9 mouse cellular contexts compared by ENCODE assay signal in genomic region chr7:37771491-37772375, GRCm38 (mm10). TPM values are rescaled to one million over a fixed set of nuclear protein-coding genes. Genes with fewer than 3 reads are reported as not detected.
DNase-seq lines count a peak whose midpoint lies in the region; ATAC-seq and TF ChIP-seq lines count a peak whose summit lies in the region.
"Had no signal": no experiment of that assay in that cellular context is flagged by ENCODE, and none has a peak within 500 bp of the region (broad histone marks: within the 10 kb centered on the region; RNA-seq: fewer than 3 reads in every experiment).

No protein-coding gene starts in this region.

- H3K9ac ChIP-seq in heart, postnatal 0 days (replicated peaks; ENCODE audit: low read depth, low read length): peak overlapping the region; percentile 60
- H3K9ac ChIP-seq in limb, embryonic 14.5 days (ENCODE audit: low read depth, low read length, severe bottlenecking): peak overlapping the region; percentile 66

- H3K27me3 ChIP-seq in heart, postnatal 0 days (ENCODE audit: control insufficient read depth, insufficient read depth, low read length): peaks cover 85% of the 10 kb centered on the region
- H3K27me3 ChIP-seq in limb, embryonic 14.5 days (ENCODE audit: control insufficient read depth, insufficient read depth, low read length): peaks cover 72% of the 10 kb centered on the region

- peak overlapping the region; percentile 50 for H3K27ac ChIP-seq in heart, postnatal 0 days (ENCODE audit: low read depth)
- no peak overlapping the region for H3K27ac ChIP-seq in limb, embryonic 14.5 days (replicated peaks; ENCODE audit: low read depth, low read length)

- no peak for TF ChIP-seq CTCF in heart, postnatal 0 days (IDR thresholded peaks at IDR 0.05; ENCODE audit: low read depth)

- H3K4me1 ChIP-seq in heart, postnatal 0 days (ENCODE audit: control insufficient read depth, insufficient read depth): peaks cover 3% of the 10 kb centered on the region; the same call in 1 of the 2 replicates
- H3K4me1 ChIP-seq in limb, embryonic 14.5 days (ENCODE audit: control insufficient read depth, insufficient read depth, low read length): 0 out of 2 replicates have a peak, but pooled peaks cover 6% of the 10 kb centered on the region

- H3K36me3 ChIP-seq in heart, postnatal 0 days (replicated peaks; ENCODE audit: control insufficient read depth, insufficient read depth, low read length): no peaks in the 10 kb centered on the region
- no peaks in the 10 kb centered on the region for H3K36me3 ChIP-seq in limb, embryonic 14.5 days (ENCODE audit: control insufficient read depth, insufficient read depth, low read length)

- peak; percentile 89 for DNase-seq in heart, adult 11 months
- DNase-seq in heart, adult 9 months (ENCODE audit: low spot score in 2 of 2): no peak
- peak; percentile 87 for DNase-seq in Muller cell, postnatal 12 days (ENCODE audit: inconsistent ontology term)
- peak; percentile 83 for DNase-seq in embryo, embryonic 10.5 days (ENCODE audit: low spot score)
- DNase-seq in heart, postnatal 0 days (ENCODE audit: low spot score): no peak
- peak; percentile 63 for DNase-seq in limb, embryonic 14.5 days (ENCODE audit: low spot score)
- DNase-seq in retina, postnatal 1 day: peak; percentile 88

- no peaks in the 10 kb centered on the region for H3K9me3 ChIP-seq in heart, postnatal 0 days (replicated peaks; ENCODE audit: control insufficient read depth, low read length)
- no peaks in the 10 kb centered on the region for H3K9me3 ChIP-seq in limb, embryonic 14.5 days (ENCODE audit: control insufficient read depth, low read length)

- WGBS in heart, postnatal 0 days: under 1% methylated on average over 38 of the region's 75 CpGs
- WGBS in limb, embryonic 14.5 days: under 1% methylated on average over 57 of the region's 75 CpGs

- H3K4me2 ChIP-seq in heart, postnatal 0 days (ENCODE audit: low read depth, low read length): peak overlapping the region; percentile 94
- peak overlapping the region; percentile 98 for H3K4me2 ChIP-seq in limb, embryonic 14.5 days (replicated peaks; ENCODE audit: low read depth, low read length, severe bottlenecking)

- ATAC-seq in heart, postnatal 0 days (ENCODE audit: insufficient read depth, low read depth): peak; percentile 34; the same call in 1 of the 2 replicates
- ATAC-seq in limb, embryonic 14.5 days (ENCODE audit: low FRiP score, low read depth): peak; percentile 32
- ATAC-seq in CD4-positive, CD25-positive, alpha-beta regulatory T cell, adult 4 months: no peak

- peak overlapping the region; percentile 63 for H3K4me3 ChIP-seq in heart, postnatal 0 days (ENCODE audit: low read depth, low read length)
- H3K4me3 ChIP-seq in limb, embryonic 14.5 days (replicated peaks; ENCODE audit: low read length): peak overlapping the region; percentile 52

- no peak for TF ChIP-seq EP300 in heart, postnatal 0 days (IDR thresholded peaks at IDR 0.05; ENCODE audit: low read depth)

- no peak for TF ChIP-seq POLR2A in limb, embryonic 14.5 days (IDR thresholded peaks at IDR 0.05; ENCODE audit: borderline replicate concordance, extremely low read depth, insufficient read depth, insufficient read length)

RNA-seq across cellular contexts. Expression of gene Zfp536, which starts 1.7 kb away (rescaled TPM):
- total RNA-seq in heart, postnatal 0 days (2014; rRNA removed; ENCODE audit: low replicate concordance): 9.7 and 16.4 TPM in 2 replicates
- polyA plus RNA-seq in heart, postnatal 0 days (2015; fragmentation: Nextera tagmentation; extraction: Ambion mirVana): 3.2 and 3.3 TPM in 2 replicates
- polyA plus RNA-seq in limb, embryonic 14.5 days (2012; rRNA removed): 3.8 and 4.9 TPM in 2 replicates
- polyA plus RNA-seq in limb, embryonic 14.5 days (2014; fragmentation: Nextera tagmentation; extraction: Ambion mirVana): 6.5 and 6.9 TPM in 2 replicates
- under 1 TPM in 1 of 2 experiments, not detected in 1; 0.42 TPM for polyA plus RNA-seq in CD4-positive, CD25-positive, alpha-beta regulatory T cell, adult 4 months (2017; shearing (Covaris generic))
- polyA plus RNA-seq: C2C12 had no signal

Comparison
In these comparisons a context has a peak if more than half of its experiments do, and no peak if none do; other contexts are left out.
1. DNase-seq: peak in heart, adult 11 months (single experiment), Muller cell, postnatal 12 days (single experiment), embryo, embryonic 10.5 days (single experiment), limb, embryonic 14.5 days (single experiment) and retina, postnatal 1 day (single experiment); none in heart, adult 9 months (0 of 2) and heart, postnatal 0 days (single experiment).